Mouse (Mus musculus) limb, embryonic 13.5 days (tissue): Measurements from ENCODE around the gene Pros1. TPM values are rescaled to one million over a fixed set of nuclear protein-coding genes. Genes with fewer than 3 reads are reported as not detected.
A peak's percentile ranks its signal among the peaks of the same experiment; 100 is the strongest.

Source experiments
- ATAC-seq: fragments of 200-750 bp; cut with Nextera tagmentation; 2 replicates; pipeline ENCODE4 v1.8.0; 2017; ENCODE audit warnings: low read depth, moderate number of reproducible peaks, moderate TSS enrichment; ENCODE audit not compliant: low FRiP score
- H3K27ac ChIP-seq: fragments of 300-500 bp; sonication (generic); 2 replicates; pipeline ENCODE4 v1.5.1; 2015; ENCODE audit warnings: inconsistent platforms, mild to moderate bottlenecking, moderate library complexity
- H3K27me3 ChIP-seq: fragments of 300-500 bp; sonication (generic); 2 replicates; pipeline ENCODE4 v1.6.1; 2015; ENCODE audit warnings: mild to moderate bottlenecking, inconsistent platforms
- H3K36me3 ChIP-seq: fragments of 300-500 bp; sonication (generic); 2 replicates; pipeline ENCODE4 v1.6.1; 2015; ENCODE audit warnings: inconsistent platforms, mild to moderate bottlenecking, moderate library complexity
- H3K4me1 ChIP-seq: fragments of 300-500 bp; sonication (generic); 2 replicates; pipeline ENCODE4 v1.6.1; 2015; ENCODE audit warnings: inconsistent platforms
- H3K4me2 ChIP-seq: fragments of 300-500 bp; sonication (generic); replicated peaks from 2 replicates; pipeline ENCODE4 v1.6.1; 2015; ENCODE audit warnings: inconsistent platforms, mild to moderate bottlenecking, moderate library complexity
- H3K4me3 ChIP-seq: fragments of 300-500 bp; sonication (generic); 2 replicates; pipeline ENCODE4 v1.5.1; 2015; ENCODE audit warnings: moderate library complexity, mild to moderate bottlenecking, inconsistent platforms
- H3K9ac ChIP-seq: fragments of 300-500 bp; sonication (generic); 2 replicates; pipeline ENCODE4 v1.6.1; 2015; ENCODE audit warnings: mild to moderate bottlenecking, inconsistent platforms
- H3K9me3 ChIP-seq: fragments of 300-500 bp; sonication (generic); 2 replicates; pipeline ENCODE4 v1.6.1; 2016; ENCODE audit warnings: inconsistent platforms
- WGBS: fragments of 180-500 bp; shearing (Covaris S2); methylation state at CpG from one replicate; pipeline ENCODE4 v1.1.7; 2015; 5-methylcytosine and 5-hydroxymethylcytosine counted together
- polyA plus RNA-seq: library from polyadenylated mRNA; unstranded; fragments of >200 nt; fragmentation: Nextera tagmentation; extraction: Ambion mirVana; gene quantifications from 2 replicates; pipeline ENCODE4 v1.2.1, GENCODE M21; 2015

The Pros1 gene
- polyA plus RNA-seq, 1 experiment from 2014 or later = 34.1 TPM

DNA sequence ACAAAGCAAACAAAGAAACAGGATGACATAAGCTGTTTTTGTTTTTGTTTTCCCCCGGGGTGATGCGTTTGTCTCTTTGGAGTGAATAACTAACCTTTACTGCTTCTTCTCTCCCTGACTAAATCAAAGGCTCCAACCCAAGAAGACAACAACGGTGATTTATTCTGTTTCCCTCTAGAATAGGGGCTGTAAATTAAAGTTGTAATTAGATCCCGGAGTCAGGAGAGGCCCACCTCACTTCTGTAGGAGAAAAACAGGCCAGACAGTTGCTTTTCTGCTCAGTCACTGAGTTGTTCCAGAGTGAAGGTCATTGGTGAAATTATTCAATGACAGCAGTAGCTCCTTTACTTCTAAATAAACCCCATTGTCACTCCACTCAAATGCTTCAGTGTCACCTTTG, 19.1 kb downstream of the Pros1 start:
- H3K4me2 ChIP-seq = no peak overlapping the region
- no peaks in the 10 kb centered on the region for H3K36me3 ChIP-seq
- no peaks in the 10 kb centered on the region for H3K27me3 ChIP-seq
- H3K9ac ChIP-seq = no peak overlapping the region
- H3K4me1 ChIP-seq = no peaks in the 10 kb centered on the region
- 5% methylated on average over 4 of the region's 4 CpGs for WGBS
- no peak for ATAC-seq
- H3K9me3 ChIP-seq = peaks cover 5% of the 10 kb centered on the region; the same call in 1 of the 2 replicates
- no peak overlapping the region for H3K27ac ChIP-seq
- no peak overlapping the region for H3K4me3 ChIP-seq

DNA sequence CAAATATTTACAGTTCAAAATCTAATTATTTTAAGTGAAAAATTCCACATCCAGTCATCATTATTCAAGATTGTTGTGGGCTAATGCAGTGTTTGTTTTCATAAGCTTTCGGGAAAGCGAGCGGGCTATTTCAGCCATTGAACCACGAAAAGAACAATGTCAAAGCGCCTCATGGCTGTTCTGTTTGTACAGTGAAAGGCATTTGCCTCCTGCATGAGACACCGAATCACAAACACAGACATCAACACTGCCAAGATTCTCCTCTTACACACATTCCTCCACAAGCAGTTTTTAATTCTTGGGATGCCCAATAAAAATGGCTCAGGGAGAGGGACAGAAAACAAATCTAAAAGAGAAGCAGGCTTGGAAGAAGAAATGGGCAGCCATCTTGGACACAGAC, 20.0 kb downstream of the Pros1 start:
- Histone ChIP-seq H3K4me1 (no peaks in the 10 kb centered on the region), H3K36me3 (no peaks in the 10 kb centered on the region), H3K9ac (no peak overlapping the region), H3K4me3 (no peak overlapping the region), H3K27me3 (no peaks in the 10 kb centered on the region), H3K27ac (no peak overlapping the region), H3K9me3 (peaks cover 5% of the 10 kb centered on the region; the same call in 1 of the 2 replicates), H3K4me2 (no peak overlapping the region)
- 87% methylated on average over 6 of the region's 6 CpGs for WGBS
- no peak for ATAC-seq

DNA sequence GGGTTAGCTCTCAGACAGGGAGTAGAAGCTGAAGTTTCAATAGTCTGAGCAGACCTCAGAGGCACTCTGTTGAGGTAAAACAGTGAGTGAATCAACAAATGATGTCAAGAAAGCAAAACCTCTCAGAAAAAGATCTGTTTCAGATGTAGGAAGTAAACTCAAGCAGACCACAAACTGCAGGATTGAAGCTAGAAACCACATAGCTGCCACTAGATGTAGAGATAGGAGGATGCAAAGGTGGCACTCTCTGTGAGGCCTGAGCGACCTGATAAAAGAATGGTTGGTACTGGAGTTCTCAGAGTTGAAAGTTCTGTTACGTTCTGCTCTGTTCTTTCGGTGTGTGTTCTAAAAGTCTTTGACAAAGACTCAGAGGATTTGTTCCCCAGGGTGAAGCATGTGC, 41.7 kb downstream of the Pros1 start:
- no peaks in the 10 kb centered on the region for H3K9me3 ChIP-seq
- H3K36me3 ChIP-seq = no peaks in the 10 kb centered on the region
- H3K4me1 ChIP-seq = no peaks in the 10 kb centered on the region
- no peak overlapping the region for H3K4me2 ChIP-seq
- 93% methylated on average over 3 of the region's 3 CpGs for WGBS
- H3K27ac ChIP-seq = no peak overlapping the region
- H3K9ac ChIP-seq = no peak overlapping the region
- no peak for ATAC-seq
- no peak overlapping the region for H3K4me3 ChIP-seq
- no peaks in the 10 kb centered on the region for H3K27me3 ChIP-seq

DNA sequence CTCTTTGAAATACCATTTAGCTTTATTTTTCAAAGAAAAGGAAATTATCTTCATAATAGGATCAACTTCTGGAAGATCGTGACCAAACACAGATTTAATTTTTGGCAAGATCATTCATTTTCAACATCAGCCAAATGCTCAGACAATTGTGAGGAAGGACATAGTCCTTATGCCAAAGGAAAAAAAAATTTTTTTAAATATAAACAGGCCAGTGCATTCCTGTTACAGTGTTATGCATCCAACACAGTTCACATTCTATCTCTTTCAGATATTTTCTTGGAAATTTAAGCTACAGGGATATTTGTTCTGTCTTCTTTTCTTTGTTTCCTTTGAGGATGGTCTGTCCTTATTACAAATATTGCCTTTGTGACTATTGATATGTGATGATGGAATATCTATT, 57.3 kb downstream of the Pros1 start:
- H3K36me3 ChIP-seq = no peaks in the 10 kb centered on the region
- no peaks in the 10 kb centered on the region for H3K4me1 ChIP-seq
- H3K4me2 ChIP-seq = no peak overlapping the region
- ATAC-seq = no peak
- H3K9ac ChIP-seq = no peak overlapping the region
- H3K4me3 ChIP-seq = no peak overlapping the region
- no peak overlapping the region for H3K27ac ChIP-seq
- WGBS = 94% methylated on average over 1 of the region's 1 CpGs
- H3K27me3 ChIP-seq = no peaks in the 10 kb centered on the region
- no peaks in the 10 kb centered on the region for H3K9me3 ChIP-seq

DNA sequence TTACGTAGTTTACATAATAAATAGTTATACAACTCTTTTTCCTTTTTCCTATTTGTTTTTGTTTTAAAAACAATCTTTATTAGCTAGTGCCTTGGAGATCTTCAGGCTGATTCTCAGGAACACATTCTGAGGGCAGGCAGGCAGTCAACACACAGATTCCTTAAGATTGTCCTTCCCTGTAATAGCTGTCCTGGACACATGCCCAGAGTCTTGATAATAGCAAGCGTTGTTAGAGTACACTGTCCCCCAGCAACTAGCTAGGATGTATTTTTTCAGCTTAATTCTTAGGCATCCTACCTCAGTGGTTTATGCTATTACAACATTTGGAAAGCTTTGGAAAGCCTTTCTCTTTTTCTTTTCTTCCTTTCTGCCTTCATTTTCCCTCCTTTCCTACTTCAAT, 58.1 kb downstream of the Pros1 start:
- Histone ChIP-seq H3K9me3 (no peaks in the 10 kb centered on the region), H3K4me2 (no peak overlapping the region), H3K4me1 (no peaks in the 10 kb centered on the region), H3K27me3 (no peaks in the 10 kb centered on the region), H3K9ac (no peak overlapping the region), H3K36me3 (no peaks in the 10 kb centered on the region), H3K4me3 (no peak overlapping the region), H3K27ac (no peak overlapping the region)
- no peak for ATAC-seq
- WGBS = 82% methylated on average over 2 of the region's 2 CpGs

DNA sequence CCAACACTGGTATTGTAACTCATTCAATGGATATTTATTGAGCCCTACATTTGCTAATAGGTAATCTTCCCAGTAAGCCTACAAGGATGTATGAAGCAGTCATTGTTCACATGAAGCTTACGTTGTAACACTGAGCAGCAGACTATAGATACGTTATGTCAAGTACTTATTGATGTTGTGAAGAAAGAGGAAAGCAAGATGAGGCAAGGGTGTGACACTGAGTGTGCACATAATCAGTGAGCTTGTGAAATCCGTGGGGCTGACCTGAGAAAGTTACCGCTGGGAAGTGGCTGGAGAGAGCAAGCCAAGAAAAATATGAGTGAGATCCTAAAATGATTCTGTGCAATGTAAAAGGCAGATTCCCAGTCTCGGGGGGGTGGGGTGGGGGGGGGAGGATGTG, 61.4 kb downstream of the Pros1 start:
- no peak overlapping the region for H3K9ac ChIP-seq
- whole genome bisulfite sequencing = 92% methylated on average over 5 of the region's 5 CpGs
- ATAC-seq = no peak

DNA sequence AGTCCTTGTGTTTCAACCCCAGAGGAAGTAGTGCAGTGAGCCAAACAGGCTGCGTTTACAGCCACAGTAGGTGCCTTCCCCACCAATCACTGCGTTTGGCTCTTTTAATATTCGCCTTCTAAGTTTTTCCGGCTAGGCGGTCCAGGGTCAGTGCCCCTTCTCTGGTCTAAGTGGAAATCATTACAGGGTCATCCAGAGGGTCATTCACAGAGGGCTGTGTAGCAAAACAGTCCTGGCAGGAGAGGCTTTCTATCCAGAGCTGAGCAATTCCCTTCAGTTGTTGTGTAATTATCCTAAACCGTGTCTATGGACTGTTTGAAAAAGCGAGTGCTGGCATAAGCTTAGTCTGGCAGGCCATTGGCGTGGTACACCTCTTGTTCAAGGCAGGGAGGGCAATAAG, 68.1 kb downstream of the Pros1 start:
- 28% methylated on average over 8 of the region's 8 CpGs for WGBS
- H3K36me3 ChIP-seq = no peaks in the 10 kb centered on the region
- no peak overlapping the region for H3K27ac ChIP-seq

More for the DNA sequence above, 61.4 kb downstream of the Pros1 start:
- H3K36me3 ChIP-seq = no peaks in the 10 kb centered on the region
- H3K9me3 ChIP-seq = no peaks in the 10 kb centered on the region
- no peak overlapping the region for H3K4me3 ChIP-seq
- H3K4me1 ChIP-seq = no peaks in the 10 kb centered on the region
- H3K27me3 ChIP-seq = no peaks in the 10 kb centered on the region
- no peak overlapping the region for H3K4me2 ChIP-seq
- no peak overlapping the region for H3K27ac ChIP-seq

DNA sequence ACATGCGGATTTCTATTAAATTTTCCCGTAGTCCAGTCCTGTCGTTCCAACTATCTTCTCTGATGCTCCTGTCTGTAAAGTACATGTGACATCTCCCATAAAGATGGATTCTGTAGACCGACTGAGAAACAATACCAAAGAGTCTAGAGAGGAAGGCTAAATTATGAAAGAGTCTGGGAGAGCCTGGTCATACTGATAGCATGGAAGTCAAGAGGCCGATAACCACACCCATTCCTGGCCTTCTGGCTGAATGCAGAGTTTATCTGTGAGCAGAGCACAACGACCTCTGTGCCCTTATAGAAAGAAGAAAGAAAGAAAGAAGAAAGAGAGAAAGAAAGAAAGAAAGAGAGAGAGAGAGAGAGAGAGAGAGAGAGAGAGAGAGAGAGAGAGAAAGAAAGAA, 77.2 kb downstream of the Pros1 start:
- Histone ChIP-seq H3K27ac (no peak overlapping the region), H3K27me3 (no peaks in the 10 kb centered on the region), H3K4me3 (no peak overlapping the region), H3K9ac (no peak overlapping the region), H3K9me3 (no peaks in the 10 kb centered on the region), H3K4me1 (no peaks in the 10 kb centered on the region), H3K4me2 (no peak overlapping the region), H3K36me3 (no peaks in the 10 kb centered on the region)
- 81% methylated on average over 6 of the region's 6 CpGs for whole genome bisulfite sequencing
- ATAC-seq = no peak

More for the DNA sequence above, 68.1 kb downstream of the Pros1 start:
- no peaks in the 10 kb centered on the region for H3K9me3 ChIP-seq
- ATAC-seq = no peak
- no peak overlapping the region for H3K9ac ChIP-seq
- H3K4me2 ChIP-seq = no peak overlapping the region
- H3K27me3 ChIP-seq = no peaks in the 10 kb centered on the region
- no peak overlapping the region for H3K4me3 ChIP-seq
- peaks cover 3% of the 10 kb centered on the region for H3K4me1 ChIP-seq

DNA sequence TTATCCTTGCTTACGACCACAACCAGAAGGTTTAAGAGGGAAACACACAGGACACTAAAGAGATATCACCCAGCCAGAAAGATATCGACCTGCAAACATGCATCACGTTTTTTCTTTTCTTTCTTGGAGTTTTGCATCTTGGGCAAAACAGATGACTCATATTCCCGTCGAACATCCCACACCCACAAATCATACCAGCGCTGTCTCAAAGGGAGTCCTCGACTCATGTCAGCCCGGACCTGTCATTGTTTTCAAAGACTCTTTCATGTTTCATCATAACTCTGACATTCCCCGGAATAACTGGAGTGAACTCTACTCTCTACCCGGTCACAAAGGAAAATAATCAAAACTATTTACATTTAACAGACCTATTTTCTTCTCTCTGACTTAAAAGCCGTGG, 82.2 kb downstream of the Pros1 start:
- ATAC-seq = no peak
- 72% methylated on average over 11 of the region's 11 CpGs for WGBS
- Histone ChIP-seq H3K4me3 (no peak overlapping the region), H3K36me3 (no peaks in the 10 kb centered on the region), H3K4me1 (no peaks in the 10 kb centered on the region), H3K9me3 (no peaks in the 10 kb centered on the region), H3K27ac (no peak overlapping the region), H3K27me3 (0 out of 2 replicates have a peak, but pooled peaks cover 7% of the 10 kb centered on the region), H3K4me2 (no peak overlapping the region), H3K9ac (no peak overlapping the region)

DNA sequence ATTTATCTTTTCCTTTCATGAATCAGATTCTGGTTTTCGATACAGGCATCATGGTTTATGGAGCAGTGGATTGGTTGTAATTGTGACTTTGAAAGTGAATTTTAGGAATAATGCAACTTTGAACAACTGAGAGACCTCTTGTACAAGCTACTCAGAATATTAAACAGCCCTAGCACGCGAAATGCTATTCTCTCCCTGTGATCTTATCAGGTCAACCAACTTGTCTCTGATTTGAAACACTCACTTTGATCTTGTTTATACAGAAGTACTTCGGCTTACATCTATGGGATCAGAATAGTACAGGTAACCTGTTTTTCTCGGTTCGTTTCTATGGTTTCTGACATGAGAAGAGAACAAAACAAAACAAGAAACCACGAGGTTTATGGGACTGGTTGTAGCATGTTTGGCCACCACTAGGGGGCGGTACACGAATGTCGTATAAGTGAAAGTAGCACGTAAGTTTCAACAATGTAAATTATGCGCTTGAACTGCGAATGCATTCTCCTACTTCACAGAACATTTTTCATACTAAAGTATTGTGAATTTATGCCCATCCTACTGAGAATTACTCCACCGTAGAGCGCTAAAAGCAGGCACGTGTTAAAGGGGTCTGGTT, 86.4 kb downstream of the Pros1 start:
- Histone ChIP-seq H3K9me3 (no peaks in the 10 kb centered on the region), H3K9ac (no peak overlapping the region), H3K27me3 (peaks cover 11% of the 10 kb centered on the region), H3K4me2 (peak overlapping the region; percentile 45), H3K4me1 (peaks cover 17% of the 10 kb centered on the region), H3K36me3 (no peaks in the 10 kb centered on the region), H3K27ac (no peak overlapping the region), H3K4me3 (no peak overlapping the region)
- ATAC-seq = peak; percentile 82
- WGBS = 22% methylated on average over 16 of the region's 16 CpGs

DNA sequence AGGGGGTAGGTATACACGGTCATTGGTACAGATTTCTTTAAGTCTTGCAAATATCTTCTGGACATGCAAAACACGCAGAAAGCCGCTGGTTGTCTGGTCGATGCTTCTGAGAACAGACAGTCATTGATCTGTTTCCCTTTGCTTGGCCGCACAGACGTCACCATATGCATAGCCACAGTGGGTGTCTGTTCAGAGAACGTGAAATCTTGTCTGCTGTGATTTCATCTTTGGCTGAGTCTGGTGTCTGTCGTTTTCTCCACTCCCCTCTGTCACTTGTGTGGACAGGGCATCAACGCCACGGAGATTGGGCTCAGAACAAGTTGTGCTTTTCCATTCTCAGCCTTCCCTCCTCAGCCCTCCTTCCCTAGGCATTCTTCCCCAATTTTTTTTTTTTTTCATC, 87.7 kb downstream of the Pros1 start:
- Histone ChIP-seq H3K9ac (no peak overlapping the region), H3K36me3 (no peaks in the 10 kb centered on the region), H3K4me1 (peaks cover 17% of the 10 kb centered on the region), H3K27ac (no peak overlapping the region), H3K27me3 (peaks cover 11% of the 10 kb centered on the region), H3K4me3 (no peak overlapping the region), H3K9me3 (no peaks in the 10 kb centered on the region), H3K4me2 (no peak overlapping the region)
- WGBS = 76% methylated on average over 10 of the region's 10 CpGs
- ATAC-seq = no peak

DNA sequence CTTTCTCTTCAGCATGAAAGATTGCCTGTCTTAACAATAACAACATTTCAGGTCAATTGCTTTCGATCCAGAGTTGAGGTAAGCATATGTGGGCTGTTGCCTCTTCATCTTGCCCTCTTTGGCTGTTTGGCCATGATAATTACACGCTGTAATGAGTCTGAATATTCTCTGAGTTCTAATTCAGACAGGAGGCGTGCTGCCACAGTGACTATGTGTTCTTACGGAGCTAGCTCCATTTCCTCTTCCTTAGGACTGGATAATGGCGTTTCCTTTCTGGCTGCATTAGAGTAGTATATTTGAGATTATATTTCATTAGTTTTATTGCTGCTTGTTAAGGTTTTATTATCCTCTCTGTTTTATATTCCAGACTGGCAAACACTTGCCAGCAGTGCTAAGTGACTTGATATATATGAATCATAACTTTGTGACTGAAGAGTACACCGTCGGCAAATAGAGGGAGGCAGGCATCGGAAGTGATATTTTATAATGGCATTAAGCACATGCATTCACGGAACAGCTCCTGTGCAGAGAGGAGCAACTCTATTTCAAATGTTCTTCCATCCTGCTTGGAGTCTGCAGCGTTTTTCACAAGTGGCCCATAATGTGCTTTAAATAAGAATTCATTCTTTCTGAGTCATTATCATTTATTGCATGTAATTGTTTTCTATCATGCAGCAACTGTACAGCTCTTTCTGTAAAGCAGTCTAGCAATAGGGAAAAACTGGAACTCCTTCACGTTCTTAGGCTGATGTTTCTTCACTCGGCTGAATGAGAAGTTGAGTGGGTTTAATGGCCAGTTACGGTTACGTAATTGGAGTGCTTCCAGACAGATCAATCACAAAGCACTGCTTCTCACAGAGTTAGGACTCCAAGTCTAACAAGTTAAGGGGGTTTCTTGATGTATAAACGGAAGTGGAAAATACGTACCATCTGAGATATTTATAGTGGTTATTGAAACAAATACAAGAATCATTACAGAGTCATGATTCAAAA, 88.6 kb downstream of the Pros1 start:
- Histone ChIP-seq H3K27me3 (peaks cover 10% of the 10 kb centered on the region), H3K9ac (no peak overlapping the region), H3K36me3 (no peaks in the 10 kb centered on the region), H3K4me3 (no peak overlapping the region), H3K9me3 (peaks cover 4% of the 10 kb centered on the region; the same call in 1 of the 2 replicates), H3K4me2 (peak overlapping the region; percentile 41), H3K27ac (no peak overlapping the region), H3K4me1 (peaks cover 17% of the 10 kb centered on the region)
- 21% methylated on average over 16 of the region's 16 CpGs for WGBS
- peak; percentile 36; the same call in 1 of the 2 replicates for ATAC-seq
